Comparison of ENCODE assay signal across 14 mouse cellular contexts in the genomic region with DNA sequence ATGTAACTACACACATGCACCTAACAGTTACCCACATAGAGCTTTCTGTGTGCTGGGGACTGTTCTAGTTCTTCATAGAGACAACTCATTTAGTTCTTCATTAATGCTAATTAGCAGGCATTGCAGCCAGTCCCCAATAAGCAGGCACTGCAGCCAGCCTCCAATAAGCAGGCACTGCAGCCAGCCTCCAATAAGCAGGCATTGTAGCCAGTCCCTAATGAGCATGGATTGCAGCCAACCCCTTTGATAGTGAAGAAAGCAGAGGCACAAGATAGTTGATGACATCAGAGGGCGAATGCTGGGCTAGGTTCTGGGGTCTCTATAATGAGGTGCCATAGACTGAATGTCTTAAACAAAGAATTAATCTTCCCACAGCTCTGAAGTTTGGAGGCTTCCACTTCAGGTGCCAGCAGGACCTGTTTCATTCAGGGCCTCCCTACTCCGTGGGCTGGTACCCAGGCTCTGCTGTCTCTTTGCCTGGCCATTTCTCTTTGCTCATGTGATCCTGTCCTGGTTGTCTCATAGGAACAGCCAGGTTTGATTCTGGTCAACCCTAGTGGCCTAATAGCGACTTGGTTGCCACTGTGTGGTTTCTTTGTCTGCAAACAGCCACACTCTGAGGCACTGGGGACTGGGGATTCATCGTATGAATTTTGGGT. TPM values are rescaled to one million over a fixed set of nuclear protein-coding genes. Genes with fewer than 3 reads are reported as not detected.
DNase-seq lines count a peak whose midpoint lies in the region; ATAC-seq lines count a peak whose summit lies in the region.
"Had no signal": no experiment of that assay in that cellular context is flagged by ENCODE, and none has a peak within 500 bp of the region (broad histone marks: within the 10 kb centered on the region; RNA-seq: fewer than 3 reads in every experiment).

No protein-coding gene starts in this region.

- DNase-seq in frontal cortex, adult 2 months (ENCODE audit: extremely low spot score in 1 of 2, low spot score in 1 of 2) = no peak
- DNase-seq in neural tube, embryonic 10.5 days (ENCODE audit: extremely low spot score, low spot score) = no peak
- DNase-seq in layer of hippocampus, adult 8-10 months (ENCODE audit: low spot score in 2 of 2) = peak; percentile 74 to 80
- DNase-seq in retina, postnatal 7 days (ENCODE audit: low read depth, low spot score) = peak; percentile 46
- no peak for DNase-seq in urinary bladder, adult 2 months (ENCODE audit: low spot score)
- DNase-seq in adrenal gland, adult 18-20 months (ENCODE audit: low spot score in 2 of 2) = no peak
- DNase-seq: adrenal gland, adult 2 months; cerebellum, adult 2 months; gastrocnemius, postnatal 14 days; kidney, adult 8-10 months; lung, adult 2 months; thymus, adult 2 months had no signal

- 74% methylated on average over 4 of the region's 4 CpGs for WGBS in neural tube, embryonic 12.5 days

- H3K27me3 ChIP-seq in neural tube, embryonic 12.5 days (replicated peaks) = no peaks in the 10 kb centered on the region

- H3K4me1 ChIP-seq in neural tube, embryonic 12.5 days = no peaks in the 10 kb centered on the region

- H3K4me2 ChIP-seq in neural tube, embryonic 12.5 days (replicated peaks) = no peak overlapping the region

- H3K4me3 ChIP-seq in neural tube, embryonic 12.5 days = no peak overlapping the region

- H3K9me3 ChIP-seq in neural tube, embryonic 12.5 days = no peaks in the 10 kb centered on the region

- no peaks in the 10 kb centered on the region for H3K36me3 ChIP-seq in neural tube, embryonic 12.5 days

- no peak overlapping the region for H3K27ac ChIP-seq in neural tube, embryonic 12.5 days

- ATAC-seq in frontal cortex, adult (ENCODE audit: low TSS enrichment) = peak; percentile 64
- ATAC-seq in neural tube, embryonic 12.5 days (ENCODE audit: low FRiP score, low read depth) = peak; percentile 25; the same call in 1 of the 2 replicates

- no peak overlapping the region for H3K9ac ChIP-seq in neural tube, embryonic 12.5 days

RNA-seq across cellular contexts. Expression of gene Tmem150c, which starts 18.6 kb away (rescaled TPM):
- polyA plus RNA-seq in frontal cortex, adult 2 months (2012; rRNA removed) = 23.2 and 27.6 TPM in 2 replicates
- polyA plus RNA-seq in neural tube, embryonic 12.5 days (2016; fragmentation: Nextera tagmentation; extraction: Ambion mirVana) = 8.3 and 9.5 TPM in 2 replicates
- total RNA-seq in layer of hippocampus, adult 8-10 months (2022) = 10 to 100 TPM; 61.3 to 73.4 (median 69.5) TPM
- 0.85 and 1.8 TPM in 2 replicates for polyA plus RNA-seq in urinary bladder, adult 2 months (2012; rRNA removed)
- total RNA-seq in adrenal gland, adult 18-20 months (2021) = 10 to 100 TPM in 1 of 2 experiments, 1 to 10 TPM in 1; 7.5 to 18.3 TPM

Comparison
In these comparisons a context has a peak if more than half of its experiments do, and no peak if none do; other contexts are left out.
1. DNase-seq: peak in layer of hippocampus, adult 8-10 months (2 of 2) and retina, postnatal 7 days (single experiment); none in frontal cortex, adult 2 months (0 of 2), neural tube, embryonic 10.5 days (single experiment), urinary bladder, adult 2 months (single experiment) and adrenal gland, adult 18-20 months (0 of 2).